Mouse (Mus musculus) CD4-positive naive resting alpha-beta T cell, adult 57 days (primary cell): ENCODE results near the gene Adgrg4. TPM values are rescaled to one million over a fixed set of nuclear protein-coding genes. Genes with fewer than 3 reads are reported as not detected.

Source experiments
- total RNA-seq: library from RNA; stranded (reverse); gene quantifications from one replicate; pipeline ENCODE4 v1.2.4, GENCODE M21; 2023

Adgrg4 gene
- total RNA-seq = not detected

GRCm38 (mm10) chrX:56869863-56870262 is at the start of gene Adgrg4:
Gene Adgrg4, plus strand, starts transcription at chrX:56870163.

DNA sequence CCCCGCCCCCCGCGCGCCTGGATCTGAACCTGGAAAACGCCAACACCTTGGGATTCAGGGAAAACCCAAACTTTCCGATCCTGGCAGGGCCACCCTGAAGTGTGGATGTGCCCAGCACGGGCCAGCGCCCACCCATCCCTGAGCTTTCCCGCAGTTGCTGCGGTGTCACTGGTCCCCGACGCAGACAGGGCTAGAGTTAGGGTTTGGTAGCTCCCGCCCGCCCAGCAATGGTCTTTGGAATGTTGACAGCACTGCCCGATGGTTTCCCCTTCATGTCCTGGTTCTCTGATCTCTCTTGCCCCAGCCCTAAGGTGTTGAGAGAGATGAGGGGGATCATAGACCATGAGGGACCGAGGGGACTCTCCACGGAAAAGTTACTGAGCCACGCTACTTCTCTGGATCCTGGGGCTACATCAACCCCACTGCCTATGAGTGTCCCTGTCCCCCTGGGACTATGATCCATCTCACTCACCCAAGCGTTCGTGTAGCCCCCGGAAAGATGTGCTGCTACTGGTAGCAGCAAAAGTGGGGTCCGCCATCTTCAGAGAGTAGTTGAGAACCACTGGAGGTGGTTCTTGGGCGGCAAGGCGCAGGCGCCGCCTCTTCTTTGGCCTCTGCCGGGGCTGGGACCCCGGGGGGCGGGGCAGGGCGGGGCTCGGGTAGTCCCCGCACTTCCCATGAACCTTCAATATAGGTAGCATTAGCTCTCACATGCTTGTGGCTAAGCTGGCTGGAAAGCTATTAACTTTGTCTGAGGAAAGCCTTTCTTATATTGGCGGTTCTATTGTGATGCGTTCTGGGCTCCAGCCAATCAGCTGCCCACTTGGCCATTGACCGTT is 48.0 kb upstream of the Adgrg4 start, which contains the start of gene Map7d3:
TSS of gene Map7d3 (minus strand) at position 562 of the 839 bp plus-strand sequence.

GRCm38 (mm10) chrX:57042774-57043173 is 172.8 kb downstream of the Adgrg4 start, which contains the start of gene Brs3:
Gene Brs3, plus strand, starts transcription at chrX:57043074.

Other genes with a start within 250 kb of the Adgrg4 start
- 2.2 TPM for gene Fhl1, start 138.4 kb upstream of the Adgrg4 start, total RNA-seq
- gene Map7d3, start 47.8 kb upstream of the Adgrg4 start, total RNA-seq = not detected
- not detected for gene Brs3, start 172.9 kb downstream of the Adgrg4 start, total RNA-seq
- 48.2 TPM for gene Htatsf1, start 183.4 kb downstream of the Adgrg4 start, total RNA-seq
- gene Vgll1, start 217.9 kb downstream of the Adgrg4 start, total RNA-seq = not detected